Mouse (Mus musculus) ES-E14 (cell line): ENCODE measurements around the gene Setd6. TPM values are rescaled to one million over a fixed set of nuclear protein-coding genes. Genes with fewer than 3 reads are reported as not detected.
A peak's percentile ranks its signal among the peaks of the same experiment; 100 is the strongest.

Experiments
- DNase-seq: peaks from one replicate; pipeline ENCODE4 v3.0.0-alpha.2; 2013; ENCODE audit warnings: low read depth, low spot score
- H3K27ac ChIP-seq: 2 replicates; pipeline ENCODE4 v1.5.1; 2012; ENCODE audit warnings: low read depth, mild to moderate bottlenecking, low read length, moderate library complexity, mixed read lengths; ENCODE audit not compliant: poor library complexity, insufficient read depth, severe bottlenecking
- H3K36me3 ChIP-seq: 2 replicates; pipeline ENCODE4 v1.6.1; 2012; ENCODE audit warnings: mild to moderate bottlenecking, low read length, moderate library complexity, mixed read lengths; ENCODE audit not compliant: control insufficient read depth, poor library complexity, insufficient read depth, severe bottlenecking
- H3K4me1 ChIP-seq, 2 experiments: fragments of 150-350 bp in 1 of 2; sonication (generic) in 1 of 2; 2 replicates each; pipeline ENCODE4 v1.6.1; 2012; ENCODE audit warnings: low read length in 2 of 2, mild to moderate bottlenecking in 1 of 2, mixed read lengths in 1 of 2; ENCODE audit not compliant: control insufficient read depth in 2 of 2, insufficient read depth in 2 of 2, poor library complexity in 1 of 2
- H3K4me3 ChIP-seq, 2 experiments: fragments of 150-350 bp in 1 of 2; sonication (generic) in 1 of 2; 2 replicates each; pipeline ENCODE4 v1.5.1; 2012; ENCODE audit warnings: low read length in 2 of 2, low read depth in 1 of 2, mild to moderate bottlenecking in 1 of 2, mixed read lengths in 1 of 2; ENCODE audit not compliant: insufficient read depth in 1 of 2, poor library complexity in 1 of 2, severe bottlenecking in 1 of 2
- H3K9ac ChIP-seq: 2 replicates; pipeline ENCODE4 v1.6.1; 2012; ENCODE audit warnings: low read depth, mild to moderate bottlenecking, low read length, mixed read lengths; ENCODE audit not compliant: poor library complexity, insufficient read depth, severe bottlenecking
- H3K9me3 ChIP-seq: fragments of 150-350 bp; sonication (generic); 2 replicates; pipeline ENCODE4 v1.6.1; 2012; ENCODE audit warnings: low read depth, mild to moderate bottlenecking, low read length; ENCODE audit not compliant: control insufficient read depth, insufficient read depth
- CHD2 ChIP-seq: IDR thresholded peaks from 2 replicates; pipeline ENCODE4 v1.6.1; 2014; ENCODE audit warnings: mild to moderate bottlenecking, low read depth, low read length, inconsistent platforms
- HCFC1 ChIP-seq: IDR thresholded peaks from 2 replicates; pipeline ENCODE4 v1.6.1; 2012; ENCODE audit warnings: low read length, inconsistent platforms, borderline replicate concordance; ENCODE audit not compliant: insufficient read depth
- MAFK ChIP-seq: IDR thresholded peaks from 2 replicates; pipeline ENCODE4 v1.6.1; 2014; ENCODE audit warnings: mild to moderate bottlenecking, low read depth, low read length, inconsistent platforms; ENCODE audit not compliant: insufficient read depth
- ZC3H11A ChIP-seq: IDR thresholded peaks from 2 replicates; pipeline ENCODE4 v1.6.1; 2012; ENCODE audit warnings: low read depth, mild to moderate bottlenecking, inconsistent platforms, low read length, borderline replicate concordance
- ZNF384 ChIP-seq: IDR thresholded peaks from 2 replicates; pipeline ENCODE4 v1.6.1; 2012; ENCODE audit warnings: low read depth, low read length, inconsistent platforms
- in situ Hi-C, 2 experiments: fragments of 600-800 bp; cut with MboI; formaldehyde crosslinking; loops; one replicate each; pipeline ENCODE4 v1.15.1; 2025; ENCODE audit warnings: low sequenced_read_pairs in 2 of 2, inconsistent platforms in 1 of 2; ENCODE audit not compliant: unreplicated experiment in 2 of 2
- total RNA-seq: library from RNA; depleted of rRNA; stranded (reverse); fragments of 300-350 nt; gene quantifications from 2 replicates; pipeline ENCODE4 v1.2.3, GENCODE M21; 2012

Setd6 gene
- total RNA-seq, 1 experiment: 61.2 TPM

GRCm38 (mm10) chr8:95716546-95717335 lies 1.1 kb downstream of the Setd6 start:
- H3K9ac ChIP-seq: peak overlapping the region; percentile 96
- peaks cover 2 to 17% of the 10 kb centered on the region in 2 experiments for H3K4me1 ChIP-seq
- in situ Hi-C loops: no loop called here
- DNase-seq: no peak
- peaks cover 24% of the 10 kb centered on the region for H3K36me3 ChIP-seq
- no peak overlapping the region for H3K27ac ChIP-seq
- H3K9me3 ChIP-seq: no peaks in the 10 kb centered on the region
- peak overlapping the region; percentile 92 to 96 for H3K4me3 ChIP-seq
- TF ChIP-seq CHD2 (no peak), HCFC1 (no peak), ZNF384 (no peak), ZC3H11A (no peak), MAFK (no peak)

GRCm38 (mm10) chr8:95727625-95728024 lies 11.9 kb downstream of the Setd6 start:
- in situ Hi-C loops: loop anchor here in 1 of 2 experiments (5.0 kb wide), 1 partner anchor 35 kb away; no protein-coding TSS in a partner anchor
- no peak for DNase-seq
- H3K4me1 ChIP-seq: no peaks in the 10 kb centered on the region
- no peak overlapping the region for H3K4me3 ChIP-seq
- H3K36me3 ChIP-seq: peaks cover 47% of the 10 kb centered on the region
- no peak for TF ChIP-seq HCFC1
- H3K27ac ChIP-seq: no peak overlapping the region
- no peaks in the 10 kb centered on the region for H3K9me3 ChIP-seq
- H3K9ac ChIP-seq: no peak overlapping the region

GRCm38 (mm10) chr8:95738596-95738995 lies 22.9 kb downstream of the Setd6 start:
- TF ChIP-seq CHD2: no peak
- no peak for TF ChIP-seq ZC3H11A
- TF ChIP-seq HCFC1: no peak
- no peak for TF ChIP-seq ZNF384
- no peak for TF ChIP-seq MAFK
- Histone ChIP-seq H3K4me1 (no peaks in the 10 kb centered on the region), H3K9me3 (no peaks in the 10 kb centered on the region), H3K36me3 (peaks cover 46% of the 10 kb centered on the region), H3K9ac (no peak overlapping the region), H3K27ac (no peak overlapping the region), H3K4me3 (no peak overlapping the region)
- no peak for DNase-seq
- in situ Hi-C loops: no loop called here

- in situ Hi-C loops: no loop called here
- Histone ChIP-seq H3K9me3 (no peaks in the 10 kb centered on the region), H3K27ac (no peak overlapping the region), H3K36me3 (peaks cover 44% of the 10 kb centered on the region), H3K9ac (no peak overlapping the region), H3K4me1 (no peaks in the 10 kb centered on the region), H3K4me3 (no peak overlapping the region)
- no peak for DNase-seq
- no peak for TF ChIP-seq ZC3H11A
- TF ChIP-seq MAFK: no peak
- TF ChIP-seq CHD2: no peak
- no peak for TF ChIP-seq HCFC1
- TF ChIP-seq ZNF384: no peak
These were observed 26.1 kb downstream of the Setd6 start for GRCm38 (mm10) chr8:95741732-95742131.

- DNase-seq: no peak
- Histone ChIP-seq H3K4me3 (no peak overlapping the region), H3K9ac (no peak overlapping the region), H3K36me3 (peaks cover 23% of the 10 kb centered on the region), H3K4me1 (no peaks in the 10 kb centered on the region), H3K27ac (no peak overlapping the region), H3K9me3 (no peaks in the 10 kb centered on the region)
- in situ Hi-C loops: no loop called here
- TF ChIP-seq MAFK (no peak), ZNF384 (no peak), ZC3H11A (no peak), HCFC1 (no peak), CHD2 (no peak)
These were observed 32.3 kb downstream of the Setd6 start for GRCm38 (mm10) chr8:95748028-95748427.
